Mouse (Mus musculus) G1E-ER4 (cell line): ENCODE measurements around the gene Olfr1042. TPM values are rescaled to one million over a fixed set of nuclear protein-coding genes. Genes with fewer than 3 reads are reported as not detected.

Experiments
- GATA1 ChIP-seq: IDR thresholded peaks from one replicate; pipeline ENCODE4 v1.8.0; 2012; ENCODE audit warnings: low read length, inconsistent platforms
- polyA plus RNA-seq: library from polyadenylated mRNA; stranded (reverse); fragments of >175 nt; gene quantifications from 2 replicates; pipeline ENCODE4 v1.2.3, GENCODE M21; 2012

Olfr1042 gene
- polyA plus RNA-seq: not detected in 2 replicates

- no peak for TF ChIP-seq GATA1
Measured at GRCm38 (mm10) chr2:86161738-86162137, at the start of gene Olfr1042. Gene Olfr1042, minus strand, starts transcription at chr2:86161838.

- TF ChIP-seq GATA1: no peak
Measured at GRCm38 (mm10) chr2:86202909-86203308, 41.3 kb upstream of the Olfr1042 start, which contains the start of gene Olfr1045. Gene Olfr1045, minus strand, starts transcription at chr2:86203009.

- TF ChIP-seq GATA1: no peak
Measured at GRCm38 (mm10) chr2:86195863-86196262, 34.2 kb upstream of the Olfr1042 start.

GRCm38 (mm10) chr2:86185583-86185982 lies 23.9 kb upstream of the Olfr1042 start, which contains the start of gene Olfr52:
Gene Olfr52, minus strand, starts transcription at chr2:86185683.
- no peak for TF ChIP-seq GATA1

GRCm38 (mm10) chr2:86179950-86180349 lies 18.3 kb upstream of the Olfr1042 start:
- no peak for TF ChIP-seq GATA1

- no peak for TF ChIP-seq GATA1
Measured at GRCm38 (mm10) chr2:86177720-86178119, 16.1 kb upstream of the Olfr1042 start, which contains the start of gene Olfr1044. Gene Olfr1044, minus strand, starts transcription at chr2:86177820.

GRCm38 (mm10) chr2:86167422-86167821 lies 5.8 kb upstream of the Olfr1042 start, which contains the start of gene Olfr1043:
Gene Olfr1043, minus strand, starts transcription at chr2:86167522.
- TF ChIP-seq GATA1: no peak

GRCm38 (mm10) chr2:86146632-86147031 lies 15.0 kb downstream of the Olfr1042 start, which contains the start of gene Olfr1040:
Gene Olfr1040, minus strand, starts transcription at chr2:86146732.
- no peak for TF ChIP-seq GATA1

GRCm38 (mm10) chr2:86135828-86136227 lies 25.8 kb downstream of the Olfr1042 start, which contains the start of gene Olfr1039:
Gene Olfr1039, minus strand, starts transcription at chr2:86135928.
- TF ChIP-seq GATA1: no peak

Other genes with a start within 250 kb of the Olfr1042 start
- not detected in 2 replicates for gene Olfr1025-ps1, start 246.6 kb downstream of the Olfr1042 start, polyA plus RNA-seq
- gene Olfr1026, start 240.3 kb downstream of the Olfr1042 start, polyA plus RNA-seq: not detected in 2 replicates
- not detected in 2 replicates for gene Olfr1028, start 211.4 kb downstream of the Olfr1042 start, polyA plus RNA-seq
- not detected in 2 replicates for gene Olfr1029, start 187.9 kb downstream of the Olfr1042 start, polyA plus RNA-seq
- not detected in 2 replicates for gene Olfr1030, start 182.6 kb downstream of the Olfr1042 start, polyA plus RNA-seq
- not detected in 2 replicates for gene Olfr1031, start 171.5 kb downstream of the Olfr1042 start, polyA plus RNA-seq
- not detected in 2 replicates for gene Olfr1032, start 156.3 kb downstream of the Olfr1042 start, polyA plus RNA-seq
- gene Olfr1033, start 141.2 kb downstream of the Olfr1042 start, polyA plus RNA-seq: not detected in 2 replicates
- not detected in 2 replicates for gene Olfr1034, start 116.0 kb downstream of the Olfr1042 start, polyA plus RNA-seq
- not detected in 2 replicates for gene Olfr1036, start 87.8 kb downstream of the Olfr1042 start, polyA plus RNA-seq
- gene Olfr1037, start 74.5 kb downstream of the Olfr1042 start, polyA plus RNA-seq: not detected in 2 replicates
- not detected in 2 replicates for gene Olfr1039, start 25.9 kb downstream of the Olfr1042 start, polyA plus RNA-seq
- not detected in 2 replicates for gene Olfr1040, start 15.1 kb downstream of the Olfr1042 start, polyA plus RNA-seq
- gene Olfr1043, start 5.7 kb upstream of the Olfr1042 start, polyA plus RNA-seq: not detected in 2 replicates
- not detected in 2 replicates for gene Olfr1044, start 16.0 kb upstream of the Olfr1042 start, polyA plus RNA-seq
- not detected in 2 replicates for gene Olfr52, start 23.8 kb upstream of the Olfr1042 start, polyA plus RNA-seq
- gene Olfr1045, start 41.2 kb upstream of the Olfr1042 start, polyA plus RNA-seq: not detected in 2 replicates
- not detected in 2 replicates for gene Olfr1046, start 57.5 kb upstream of the Olfr1042 start, polyA plus RNA-seq
- not detected in 2 replicates for gene Olfr1047, start 69.6 kb upstream of the Olfr1042 start, polyA plus RNA-seq
- gene Olfr1048, start 78.5 kb upstream of the Olfr1042 start, polyA plus RNA-seq: not detected in 2 replicates
- gene Olfr1049, start 96.5 kb upstream of the Olfr1042 start, polyA plus RNA-seq: not detected in 2 replicates
- gene Olfr1051, start 117.2 kb upstream of the Olfr1042 start, polyA plus RNA-seq: not detected in 2 replicates
- not detected in 2 replicates for gene Olfr1052, start 130.6 kb upstream of the Olfr1042 start, polyA plus RNA-seq
- not detected in 2 replicates for gene Olfr1053, start 153.4 kb upstream of the Olfr1042 start, polyA plus RNA-seq
- not detected in 2 replicates for gene Olfr1054, start 173.6 kb upstream of the Olfr1042 start, polyA plus RNA-seq
- gene Olfr1055, start 188.4 kb upstream of the Olfr1042 start, polyA plus RNA-seq: not detected in 2 replicates
- gene Olfr1056, start 200.6 kb upstream of the Olfr1042 start, polyA plus RNA-seq: not detected in 2 replicates
- not detected in 2 replicates for gene Olfr1057, start 216.6 kb upstream of the Olfr1042 start, polyA plus RNA-seq
- not detected in 2 replicates for gene Olfr1058, start 226.7 kb upstream of the Olfr1042 start, polyA plus RNA-seq